Mouse (Mus musculus) G1E-ER4 (cell line): ENCODE data around the gene Ppm1g. TPM values are rescaled to one million over a fixed set of nuclear protein-coding genes. Genes with fewer than 3 reads are reported as not detected.

ENCODE experiments used
- GATA1 ChIP-seq: IDR thresholded peaks from one replicate; pipeline ENCODE4 v1.8.0; 2012; ENCODE audit warnings: low read length, inconsistent platforms
- polyA plus RNA-seq: library from polyadenylated mRNA; stranded (reverse); fragments of >175 nt; gene quantifications from 2 replicates; pipeline ENCODE4 v1.2.3, GENCODE M21; 2012

Gene Ppm1g
- 408 and 497 TPM in 2 replicates for polyA plus RNA-seq

DNA sequence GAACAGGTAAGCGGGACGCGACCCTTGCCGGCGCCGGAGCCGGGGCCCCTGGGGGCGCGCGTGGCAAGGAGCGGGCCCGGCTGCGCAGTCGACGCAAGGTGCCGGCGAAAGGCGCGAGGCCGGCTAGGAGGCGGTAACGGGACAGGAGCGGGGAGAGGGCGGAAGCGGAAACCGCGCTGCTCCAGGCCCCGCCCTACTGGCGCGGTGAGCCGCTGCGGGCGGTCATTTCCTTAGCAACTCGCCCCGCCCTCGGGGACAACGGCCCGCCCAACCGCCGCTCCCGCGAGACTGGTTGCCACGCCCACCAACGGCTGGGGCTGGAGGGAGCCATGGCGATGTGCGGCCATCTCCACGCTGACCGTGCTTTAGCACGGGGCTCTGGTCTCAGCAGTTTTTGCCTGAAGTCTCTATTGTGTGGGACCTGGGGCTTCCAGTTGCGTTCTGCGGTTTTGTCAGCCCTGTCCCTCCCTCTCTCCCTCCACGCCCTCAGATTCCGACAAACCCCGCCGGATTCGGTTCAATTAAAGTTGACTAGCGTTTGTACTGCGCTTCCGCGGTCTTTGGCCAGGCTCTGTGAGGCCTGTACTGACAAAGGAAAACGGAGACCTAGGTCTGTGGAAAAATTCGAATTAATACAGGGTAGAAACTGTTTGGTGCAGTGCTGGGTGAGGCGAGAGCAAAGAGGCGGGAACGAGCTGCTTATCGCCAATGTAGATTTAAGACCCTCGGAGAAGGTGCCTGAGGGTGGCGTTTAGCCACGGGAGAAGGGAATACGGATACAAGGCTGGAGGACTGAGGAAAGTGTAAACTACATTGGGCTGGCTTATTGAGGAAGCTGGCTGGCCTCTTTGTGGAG is at the start of gene Ppm1g:
TSS of gene Ppm1g (minus strand) at position 240 of the 856 bp plus-strand sequence.
- TF ChIP-seq GATA1: no peak

DNA sequence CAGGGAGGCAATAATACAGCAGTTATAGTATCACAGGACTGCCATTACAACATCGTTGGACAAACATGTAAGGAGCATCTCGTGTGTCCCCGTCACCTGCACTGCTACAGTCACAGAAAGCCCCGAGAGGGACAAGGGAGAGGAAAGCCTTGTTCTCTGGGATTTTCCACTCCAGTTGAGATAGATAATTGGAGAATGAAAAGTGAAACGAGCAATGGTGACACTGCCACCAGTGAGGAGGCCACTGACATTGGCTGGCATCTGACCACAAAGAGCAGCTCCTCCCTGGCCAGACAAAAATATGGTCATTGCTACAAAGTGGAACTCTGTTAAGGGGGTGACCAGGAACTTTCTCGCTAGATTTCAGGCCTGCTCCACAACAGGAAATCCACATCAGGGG is 47.2 kb upstream of the Ppm1g start:
- no peak for TF ChIP-seq GATA1

DNA sequence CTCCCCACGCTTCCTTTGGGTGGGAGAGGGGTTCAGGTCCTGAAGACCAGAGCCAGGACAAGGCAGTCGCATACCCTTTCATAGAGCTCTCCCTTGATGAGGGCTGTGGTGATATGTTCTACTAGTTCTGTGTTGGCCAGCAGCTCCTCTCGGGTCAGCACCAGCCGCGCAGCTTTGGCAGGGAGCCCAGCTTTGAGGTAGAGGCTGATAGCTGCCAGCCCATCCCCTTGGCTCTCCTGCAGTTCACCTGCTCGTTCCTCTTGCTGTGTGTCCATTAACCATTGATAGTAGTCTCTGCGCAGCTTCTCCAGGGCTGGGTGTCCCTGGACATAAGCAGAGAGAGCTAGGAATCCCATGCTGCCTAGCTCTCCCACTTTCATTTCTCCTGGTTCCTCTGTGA is 45.6 kb upstream of the Ppm1g start:
- no peak for TF ChIP-seq GATA1

DNA sequence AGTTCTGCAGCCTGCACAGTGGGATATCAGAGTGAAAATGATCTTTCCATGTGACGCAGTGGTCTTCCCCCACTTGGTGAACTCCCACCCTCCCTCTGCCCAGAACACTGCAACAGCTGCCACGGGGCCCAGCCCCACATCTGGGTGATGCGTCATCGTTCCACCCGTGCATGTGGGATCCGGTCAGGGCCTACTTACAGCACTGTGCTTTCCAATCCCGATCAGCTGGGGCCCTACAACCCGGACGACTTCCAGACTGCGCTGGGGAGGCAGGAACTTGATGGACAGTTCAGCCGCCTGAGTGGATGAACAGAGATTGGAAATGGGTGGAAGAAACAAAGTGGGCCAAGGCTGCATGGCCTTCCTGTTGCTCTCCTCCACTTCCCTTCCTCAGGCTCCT is 37.1 kb upstream of the Ppm1g start:
- no peak for TF ChIP-seq GATA1

DNA sequence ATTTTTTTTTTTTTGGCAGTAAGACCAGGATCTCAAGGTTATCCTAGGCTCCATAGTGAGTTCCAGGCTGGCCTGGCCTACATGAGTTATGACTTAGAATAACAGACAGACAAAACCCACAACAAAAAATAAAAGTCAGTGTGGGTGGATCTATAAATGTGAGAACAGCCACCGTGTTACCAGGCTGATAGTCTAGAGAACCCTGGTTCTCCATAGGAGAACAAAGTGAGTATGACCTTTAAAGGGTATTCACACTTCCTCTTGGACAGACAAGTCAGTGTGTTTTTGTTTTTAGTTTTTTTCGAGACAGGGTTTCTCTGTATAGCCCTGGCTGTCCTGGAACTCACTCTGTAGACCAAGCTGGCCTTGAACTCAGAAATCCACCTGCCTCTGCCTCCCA is 35.5 kb upstream of the Ppm1g start:
- TF ChIP-seq GATA1: no peak

DNA sequence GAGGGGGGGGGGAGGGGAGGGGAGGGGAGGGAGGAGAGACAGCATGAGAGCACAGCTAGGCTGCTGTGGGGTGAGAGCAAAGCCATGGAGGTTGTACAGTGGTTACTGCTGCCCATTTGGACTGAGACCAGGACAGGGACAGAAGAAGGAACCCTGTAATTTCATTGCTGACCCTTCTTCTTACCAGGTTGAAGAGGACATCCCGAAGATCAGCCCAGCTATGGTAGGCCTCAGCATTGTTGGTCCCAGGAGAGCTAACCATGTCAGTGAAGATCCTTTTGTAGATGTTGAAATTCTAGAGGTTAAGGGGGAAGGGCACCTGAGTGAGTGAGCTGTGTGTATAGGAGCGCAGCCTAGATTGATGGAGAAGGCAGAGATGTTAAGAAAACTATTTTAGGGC is 34.9 kb upstream of the Ppm1g start:
- no peak for TF ChIP-seq GATA1

DNA sequence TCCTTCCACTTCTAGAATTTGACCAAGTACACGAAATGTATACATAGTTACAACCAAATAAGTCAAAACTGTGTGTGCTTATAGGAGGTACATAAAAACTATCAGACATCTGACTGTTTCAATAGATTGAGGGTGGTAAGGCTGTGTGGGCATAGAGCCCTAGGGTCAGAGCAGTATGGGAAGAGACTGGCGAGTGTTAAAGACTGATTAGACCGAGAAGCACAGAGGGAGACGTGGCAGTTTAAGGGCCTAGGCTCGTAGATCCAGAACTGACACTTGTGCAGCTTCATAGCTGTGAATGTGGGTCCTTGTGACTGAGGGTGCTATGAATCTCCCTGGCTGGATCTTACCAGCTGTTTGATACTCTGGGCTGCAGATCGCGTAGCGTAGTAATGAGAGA is 34.4 kb upstream of the Ppm1g start:
- no peak for TF ChIP-seq GATA1

DNA sequence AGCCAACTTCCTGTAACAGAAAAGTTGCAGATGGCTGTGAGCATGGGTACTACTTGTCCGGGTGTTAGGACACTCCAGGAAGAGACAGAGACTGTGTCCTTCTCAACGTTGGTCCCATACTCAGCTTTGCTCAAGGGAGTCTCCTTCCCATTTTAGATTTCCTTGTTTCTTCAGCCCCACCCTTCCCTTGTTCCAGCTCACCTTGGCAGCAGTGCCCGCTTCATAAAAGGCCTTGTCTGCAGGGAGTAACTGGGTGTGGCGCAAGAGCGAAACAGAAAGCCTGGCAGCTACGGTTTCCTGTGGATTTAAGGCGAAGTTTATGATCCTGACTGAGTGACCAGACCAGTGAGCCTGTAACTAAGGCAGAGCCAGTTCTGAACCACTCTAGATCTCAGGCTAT is 34.0 kb upstream of the Ppm1g start:
- no peak for TF ChIP-seq GATA1

DNA sequence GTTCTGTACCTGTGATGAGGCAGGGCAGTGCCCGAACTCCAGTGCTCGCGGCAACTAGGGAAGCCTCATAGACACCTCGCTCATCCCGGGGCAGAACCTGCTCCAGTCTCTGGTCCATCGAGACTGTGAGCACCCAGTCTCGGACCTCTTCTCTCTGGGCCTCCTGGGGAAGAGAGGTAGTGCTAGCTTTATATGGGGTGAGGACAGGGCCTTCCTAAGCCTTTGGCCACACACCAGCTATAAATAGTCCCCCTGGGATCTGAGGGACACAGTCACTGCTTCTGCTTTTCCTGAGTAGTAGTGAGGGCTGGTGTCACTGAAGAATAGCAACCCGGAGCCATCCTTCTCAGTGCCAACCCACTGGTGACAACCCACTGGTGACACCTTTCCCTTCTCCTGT is 33.3 kb upstream of the Ppm1g start:
- TF ChIP-seq GATA1: no peak

DNA sequence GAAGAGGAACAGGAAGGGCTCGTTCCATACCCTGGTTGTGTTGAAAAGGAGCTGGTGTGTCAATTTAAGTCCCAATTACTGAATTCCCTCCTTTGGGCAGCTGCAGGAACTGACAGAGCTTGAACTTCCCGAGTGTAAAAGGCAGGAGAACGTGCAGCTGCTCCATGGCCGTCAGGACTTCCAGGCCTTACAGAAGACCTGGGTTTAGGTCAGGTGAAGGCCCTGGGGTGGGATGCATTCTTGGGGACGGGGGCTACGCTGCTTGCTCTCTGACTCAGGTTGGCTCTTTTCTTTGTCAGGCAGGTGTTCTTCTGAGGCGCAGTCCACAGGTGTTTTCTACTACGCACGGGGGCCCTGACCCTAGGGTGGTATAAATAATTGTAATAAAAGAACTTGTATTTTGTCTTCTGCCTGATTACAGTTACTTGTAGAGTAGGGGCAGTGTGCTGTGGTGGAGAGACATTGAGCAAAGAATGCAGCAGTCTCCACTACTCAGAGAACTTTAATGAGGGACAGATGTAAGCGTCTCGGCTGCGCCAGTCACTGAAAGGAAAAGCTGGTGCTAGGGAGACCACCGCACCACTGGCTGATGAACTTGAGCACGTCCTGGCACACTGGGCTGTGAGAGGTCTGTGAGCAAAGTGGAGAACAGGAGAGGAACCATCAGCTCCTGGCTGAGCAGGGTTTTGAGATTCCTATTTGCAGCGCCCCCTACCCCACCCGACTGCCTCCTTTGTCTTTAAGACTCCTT is 32.5 kb upstream of the Ppm1g start:
- no peak for TF ChIP-seq GATA1

DNA sequence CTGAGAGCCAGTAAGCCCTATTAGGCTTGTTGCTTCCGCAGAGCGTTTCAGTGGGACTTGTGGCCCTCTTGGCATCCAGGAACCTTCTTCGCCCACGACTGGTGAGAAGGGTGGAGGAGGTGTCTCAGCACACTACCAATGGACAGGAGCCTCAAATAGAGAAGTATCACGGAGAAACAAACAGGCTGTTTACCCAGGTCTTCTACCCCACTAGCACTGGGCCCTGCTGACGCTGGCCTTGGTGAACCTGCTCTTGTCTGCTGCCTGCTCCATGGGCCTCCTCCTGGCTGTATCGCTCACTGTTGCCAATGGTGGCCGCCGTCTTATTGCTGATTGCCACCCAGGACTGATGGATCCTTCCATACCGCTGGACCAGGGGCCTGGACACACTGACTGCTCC is 31.7 kb upstream of the Ppm1g start:
- TF ChIP-seq GATA1: no peak

DNA sequence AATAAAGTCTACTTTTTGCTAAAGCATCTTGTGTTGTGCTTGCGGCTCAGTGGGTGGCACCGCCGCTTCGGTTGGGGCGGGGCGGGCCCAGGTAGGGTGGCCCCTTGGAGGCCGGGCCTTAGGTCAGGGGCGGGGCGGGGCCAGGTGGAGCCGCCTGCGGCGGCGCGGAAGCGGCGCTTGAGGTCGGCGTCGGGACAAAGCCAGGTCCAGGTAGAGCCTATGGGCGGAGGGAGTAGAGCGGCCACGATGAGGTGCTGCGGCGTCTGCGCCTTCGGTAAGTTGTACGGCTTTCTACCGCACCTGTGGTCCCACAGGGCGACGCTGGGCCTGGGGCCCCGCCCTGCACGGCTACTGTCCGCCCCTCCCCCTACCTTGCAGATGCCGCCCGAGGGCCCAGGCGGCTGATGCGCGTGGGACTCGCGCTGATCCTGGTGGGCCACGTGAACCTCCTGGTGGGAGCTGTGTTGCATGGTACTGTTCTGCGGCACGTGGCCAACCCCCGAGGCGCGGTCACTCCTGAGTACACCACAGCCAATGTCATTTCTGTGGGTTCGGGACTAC is 31.1 kb upstream of the Ppm1g start, which contains the start of gene Krtcap3:
TSS of gene Krtcap3 (plus strand) at position 151 of the 561 bp plus-strand sequence.
- TF ChIP-seq GATA1: no peak

DNA sequence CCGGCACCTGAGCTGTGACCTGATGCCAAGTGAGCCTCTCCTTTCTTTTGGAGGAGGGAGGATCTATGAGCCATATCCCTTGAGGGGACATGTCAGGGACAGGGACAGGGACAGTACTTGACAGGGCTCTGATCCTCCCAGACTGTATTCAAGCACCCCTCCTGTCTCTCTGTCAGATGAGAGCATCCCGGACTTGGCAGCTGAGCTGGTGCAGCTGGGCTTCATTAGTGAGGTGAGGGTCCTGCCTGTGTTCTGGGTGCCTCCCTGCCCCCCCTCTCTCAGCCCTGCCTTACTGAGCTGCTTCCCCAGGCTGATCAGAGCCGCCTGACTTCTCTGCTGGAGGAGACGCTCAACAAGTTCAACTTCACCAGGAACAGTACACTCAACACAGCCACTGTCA is 30.2 kb upstream of the Ppm1g start:
- no peak for TF ChIP-seq GATA1

DNA sequence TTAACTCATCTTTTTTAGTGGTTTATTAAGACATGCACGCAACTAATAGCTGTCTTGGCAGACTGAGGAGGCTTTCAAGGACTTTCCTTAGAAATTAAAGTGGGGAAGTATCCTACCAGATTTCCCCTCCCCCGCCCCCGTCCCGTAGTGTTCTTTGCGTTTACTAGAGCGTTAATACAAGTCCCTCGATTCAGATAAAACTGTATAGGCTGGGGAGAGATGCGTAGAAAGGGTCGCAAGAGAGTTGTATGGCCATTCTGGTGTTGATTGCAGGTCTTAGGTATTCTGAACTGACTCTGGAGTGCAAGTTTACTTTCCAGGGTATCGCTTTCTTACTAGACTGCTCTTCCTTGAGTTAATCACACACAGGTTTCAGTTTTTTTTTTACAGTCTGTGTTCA is 21.7 kb upstream of the Ppm1g start:
- no peak for TF ChIP-seq GATA1

DNA sequence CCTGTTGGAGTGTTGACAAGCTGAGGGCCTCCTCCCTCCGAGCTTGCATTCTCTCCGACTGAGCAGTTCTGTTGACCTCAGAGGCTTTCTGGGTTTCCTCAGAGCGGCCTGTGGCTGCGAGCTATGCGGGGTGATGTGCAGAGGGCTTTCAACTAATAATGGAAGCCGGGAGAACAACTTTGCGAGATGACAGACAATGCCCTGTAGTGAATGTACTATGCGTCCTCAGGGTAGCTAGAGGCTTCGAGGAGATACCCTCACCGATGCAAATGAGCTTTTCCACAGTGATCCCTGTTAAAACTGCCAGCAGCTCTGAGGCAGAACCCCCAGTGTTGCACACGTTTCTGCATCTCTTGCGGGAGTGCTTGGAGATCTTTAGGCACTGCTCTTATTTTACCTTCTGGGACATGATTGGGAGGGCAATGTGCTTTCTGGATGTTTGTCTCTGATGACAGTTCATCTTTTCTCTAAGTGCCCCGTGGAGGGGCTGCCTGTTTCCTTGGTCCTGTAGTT is 21.1 kb upstream of the Ppm1g start:
- no peak for TF ChIP-seq GATA1
